Mouse (Mus musculus) G1E (cell line): ENCODE data around the gene Gm28048.

ENCODE experiments used
- CTCF ChIP-seq: IDR thresholded peaks from 2 replicates; pipeline ENCODE4 v1.5.1; 2012; ENCODE audit warnings: low read depth, low read length, inconsistent platforms, mixed read lengths
- GATA1 ChIP-seq: IDR thresholded peaks from 2 replicates; pipeline ENCODE4 v1.6.1; 2012; ENCODE audit warnings: borderline replicate concordance, low read length, inconsistent platforms, mixed read lengths

- no peak for TF ChIP-seq CTCF
- TF ChIP-seq GATA1: no peak
These were observed 156.3 kb downstream of the Gm28048 start for GRCm38 (mm10) chr11:22825548-22825947.
